Mouse (Mus musculus): ENCODE data around the gene Ky.

DNA sequence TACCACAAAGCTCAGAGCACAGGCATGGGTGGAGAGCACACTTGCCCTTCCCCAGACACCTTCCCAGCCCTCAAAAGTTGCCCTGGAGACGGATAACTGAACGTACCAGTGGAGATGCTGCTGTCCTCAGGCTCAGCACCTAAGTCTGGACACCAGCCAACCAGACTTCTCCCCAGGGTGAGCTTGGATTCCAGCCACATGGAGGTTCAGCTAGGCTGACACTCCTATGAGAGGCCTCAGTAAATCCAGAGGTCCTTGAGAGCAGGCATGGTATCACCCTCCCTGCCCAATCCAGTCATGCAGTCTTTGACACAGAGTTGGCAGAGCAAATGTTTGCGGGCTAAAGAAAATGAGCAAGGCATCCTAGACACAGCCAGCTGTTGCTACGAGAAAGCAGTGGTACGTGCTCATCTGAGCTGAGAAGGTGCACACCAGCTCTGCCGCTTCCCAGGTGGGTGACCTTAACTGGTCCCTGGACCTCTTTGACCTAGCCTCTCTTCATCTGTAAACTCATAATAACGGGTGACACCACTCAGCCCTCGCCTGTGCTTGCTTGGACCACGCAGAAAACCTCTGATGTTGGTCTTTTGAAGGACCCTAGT lies 8.4 kb upstream of the Ky start:
- no peak for TF ChIP-seq NRF1 (IDR thresholded peaks at IDR 0.05; ENCODE audit: insufficient read depth, low read depth, low read length, poor library complexity, severe bottlenecking)
- TF ChIP-seq MAFK (IDR thresholded peaks at IDR 0.05; ENCODE audit: borderline replicate concordance, low read depth, low read length): no peak
- no peak for TF ChIP-seq POLR2A (IDR thresholded peaks at IDR 0.05; ENCODE audit: control insufficient read depth in 1 of 2, insufficient read depth in 1 of 2, low read depth in 1 of 2, low read length in 2 of 2, poor library complexity in 1 of 2)
